ENCODE assay signal across 29 mouse cellular contexts in the genomic region with DNA sequence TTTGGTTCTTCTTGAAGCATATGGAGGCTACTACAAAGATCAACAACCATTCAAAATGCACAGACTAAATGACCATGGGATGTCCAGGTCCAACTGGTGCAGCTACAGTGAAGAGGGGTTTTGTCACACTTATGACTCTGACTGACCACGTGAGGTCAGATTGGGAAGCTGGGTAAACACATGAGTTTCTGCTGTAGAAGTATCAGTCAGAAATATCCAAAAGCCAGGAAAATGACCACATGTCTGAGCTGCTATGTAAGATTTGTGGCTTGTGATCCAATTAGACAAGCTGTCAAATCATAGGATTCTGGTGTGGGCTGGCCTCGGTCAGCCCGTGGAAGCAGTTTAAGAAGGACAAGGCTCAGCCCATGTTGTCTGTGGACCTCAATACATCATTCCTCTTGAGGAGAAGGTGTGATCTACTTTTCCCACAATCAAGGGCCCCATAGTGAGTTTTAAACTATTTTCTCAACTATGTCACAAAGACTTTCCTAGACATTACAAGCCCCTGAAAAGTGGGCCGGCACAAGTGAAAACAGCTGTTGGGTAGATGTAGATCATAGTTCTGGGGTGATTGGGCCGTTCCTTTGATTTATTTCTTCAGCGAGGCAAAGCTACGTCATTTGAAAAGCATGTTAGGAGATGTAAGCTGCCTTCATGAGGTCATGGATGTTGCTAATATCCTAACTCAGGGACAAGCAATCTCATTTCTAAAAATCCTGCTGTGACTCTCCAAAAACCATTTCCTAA. TPM values are rescaled to one million over a fixed set of nuclear protein-coding genes. Genes with fewer than 3 reads are reported as not detected.
DNase-seq lines count a peak whose midpoint lies in the region; ATAC-seq and TF ChIP-seq lines count a peak whose summit lies in the region.
"Had no signal": no experiment of that assay in that cellular context is flagged by ENCODE, and none has a peak within 500 bp of the region (broad histone marks: within the 10 kb centered on the region; RNA-seq: fewer than 3 reads in every experiment).

No protein-coding gene starts in this region.

- no peak for TF ChIP-seq POLR2A in lung, adult 2 months (IDR thresholded peaks at IDR 0.05; ENCODE audit: borderline replicate concordance, extremely low read depth, low read depth, low read length)

- H3K9ac ChIP-seq in lung, postnatal 0 days (replicated peaks; ENCODE audit: low read depth), result no peak overlapping the region
- H3K9ac ChIP-seq in kidney, embryonic 15.5 days, result no peak overlapping the region
- H3K9ac ChIP-seq: hindbrain, embryonic 15.5 days; liver, embryonic 14.5 days; lung, embryonic 14.5 days; midbrain, embryonic 13.5 days; neural tube, embryonic 15.5 days had no signal

- DNase-seq in lung, postnatal 0 days (ENCODE audit: low spot score), result no peak
- DNase-seq in lung, adult 2 months, result no peak
- DNase-seq in fibroblast of lung, adult 2 months (ENCODE audit: low read depth), result peak; percentile 60
- DNase-seq in skeletal muscle tissue, adult 2 months (ENCODE audit: low read depth, low spot score), result peak; percentile 35
- no peak for DNase-seq in embryo, embryonic 11 days
- DNase-seq: adrenal gland, postnatal 14 days; cerebellum, adult 11-12 months; cerebellum, adult 9-11 months; heart, postnatal 14 days; kidney, adult 8-10 months; kidney, postnatal 14 days; layer of hippocampus, adult 9-11 months; lung, embryonic 14.5 days; right cerebral cortex, postnatal 25 days; thymus, adult 18-20 months; thymus, postnatal 25 days had no signal

- no peaks in the 10 kb centered on the region for H3K9me3 ChIP-seq in lung, postnatal 0 days (ENCODE audit: low read length)
- H3K9me3 ChIP-seq in kidney, embryonic 15.5 days (replicated peaks), result no peaks in the 10 kb centered on the region
- H3K9me3 ChIP-seq: forebrain, embryonic 10.5 days; hindbrain, embryonic 10.5 days; hindbrain, embryonic 15.5 days; megakaryocyte, embryonic 14.5 days; midbrain, embryonic 13.5 days; neural tube, embryonic 15.5 days had no signal

- WGBS in lung, postnatal 0 days, result 77% methylated on average over 7 of the region's 7 CpGs
- WGBS in lung, adult 2 months, result 70% methylated on average over 7 of the region's 7 CpGs
- 77% methylated on average over 7 of the region's 7 CpGs for WGBS in kidney, embryonic 15.5 days

- no peaks in the 10 kb centered on the region for H3K27me3 ChIP-seq in lung, postnatal 0 days (replicated peaks; ENCODE audit: insufficient read depth, low read length)
- no peaks in the 10 kb centered on the region for H3K27me3 ChIP-seq in kidney, embryonic 15.5 days
- H3K27me3 ChIP-seq: hindbrain, embryonic 15.5 days; midbrain, embryonic 13.5 days; neural tube, embryonic 15.5 days; Patski had no signal

- H3K4me1 ChIP-seq in lung, postnatal 0 days (ENCODE audit: insufficient read depth, low read depth, low read length), result no peaks in the 10 kb centered on the region
- no peaks in the 10 kb centered on the region for H3K4me1 ChIP-seq in lung, adult 2 months (ENCODE audit: control insufficient read depth, insufficient read depth, low read length)
- no peaks in the 10 kb centered on the region for H3K4me1 ChIP-seq in kidney, embryonic 15.5 days
- H3K4me1 ChIP-seq: hindbrain, embryonic 15.5 days; megakaryocyte, embryonic 14.5 days; midbrain, embryonic 13.5 days; neural tube, embryonic 15.5 days had no signal

- TF ChIP-seq CTCF in lung, postnatal 0 days (IDR thresholded peaks at IDR 0.05), result no peak
- no peak for TF ChIP-seq CTCF in lung, adult 2 months (IDR thresholded peaks at IDR 0.05; ENCODE audit: insufficient read depth, low read length)

- 0 out of 2 replicates have a peak, but pooled peaks have one; percentile 19 for TF ChIP-seq EP300 in lung, postnatal 0 days (IDR thresholded peaks at IDR 0.05)

- ATAC-seq in lung, postnatal 0 days, result peak; percentile 41
- peak; percentile 14 for ATAC-seq in CD4-positive, CD25-positive, alpha-beta regulatory T cell, adult 4 months
- ATAC-seq in kidney, embryonic 15.5 days (replicated peaks; ENCODE audit: low FRiP score), result no peak
- ATAC-seq: forebrain, embryonic 16.5 days; intestine, embryonic 16.5 days; midbrain, embryonic 13.5 days; Patski had no signal

- H3K4me2 ChIP-seq in lung, postnatal 0 days (replicated peaks; ENCODE audit: low read depth, low read length), result no peak overlapping the region
- H3K4me2 ChIP-seq in kidney, embryonic 15.5 days, result no peak overlapping the region
- H3K4me2 ChIP-seq: hindbrain, embryonic 15.5 days; lung, embryonic 14.5 days; midbrain, embryonic 13.5 days; neural tube, embryonic 15.5 days had no signal

- H3K4me3 ChIP-seq in lung, postnatal 0 days (ENCODE audit: low read depth, low read length), result no peak overlapping the region
- no peak overlapping the region for H3K4me3 ChIP-seq in lung, adult 2 months (replicated peaks; ENCODE audit: extremely low read depth, low read depth, low read length)
- no peak overlapping the region for H3K4me3 ChIP-seq in kidney, embryonic 15.5 days (replicated peaks)
- H3K4me3 ChIP-seq: forebrain, embryonic 10.5 days; hindbrain, embryonic 10.5 days; hindbrain, embryonic 15.5 days; megakaryocyte, embryonic 14.5 days; midbrain, embryonic 13.5 days; neural tube, embryonic 15.5 days had no signal

- H3K36me3 ChIP-seq in lung, postnatal 0 days (ENCODE audit: insufficient read depth, low read length), result no peaks in the 10 kb centered on the region
- no peaks in the 10 kb centered on the region for H3K36me3 ChIP-seq in kidney, embryonic 15.5 days
- H3K36me3 ChIP-seq: forebrain, embryonic 10.5 days; hindbrain, embryonic 10.5 days; hindbrain, embryonic 15.5 days; midbrain, embryonic 13.5 days; neural tube, embryonic 15.5 days had no signal

- H3K27ac ChIP-seq in lung, postnatal 0 days (ENCODE audit: low read length), result no peak overlapping the region
- no peak overlapping the region for H3K27ac ChIP-seq in kidney, embryonic 15.5 days
- H3K27ac ChIP-seq: forebrain, embryonic 10.5 days; hindbrain, embryonic 10.5 days; hindbrain, embryonic 15.5 days; liver, embryonic 14.5 days; midbrain, embryonic 13.5 days; neural tube, embryonic 15.5 days; stomach, postnatal 0 days had no signal

RNA-seq across cellular contexts. Expression of a gene that starts 54.8 kb away (rescaled TPM):
- 44.2 and 45.2 TPM in 2 replicates for polyA plus RNA-seq in lung, postnatal 0 days (2015; fragmentation: Nextera tagmentation; extraction: Ambion mirVana)
- 46.8 and 59.3 TPM in 2 replicates for polyA plus RNA-seq in lung, adult 2 months (2012; rRNA removed)
- polyA plus RNA-seq in CD4-positive, CD25-positive, alpha-beta regulatory T cell, adult 4 months (2017; shearing (Covaris generic)), result 10 to 100 TPM; 77.5 to 92.7 TPM
- 5.3 and 5.5 TPM in 2 replicates for polyA plus RNA-seq in kidney, embryonic 15.5 days (2015; fragmentation: Nextera tagmentation; extraction: Ambion mirVana)

Comparison
In these comparisons a context has a peak if more than half of its experiments do, and no peak if none do; other contexts are left out.
1. DNase-seq: peak in fibroblast of lung, adult 2 months (single experiment) and skeletal muscle tissue, adult 2 months (single experiment); none in lung, postnatal 0 days (single experiment), lung, adult 2 months (single experiment) and embryo, embryonic 11 days (single experiment).